Mouse (Mus musculus): ENCODE data around the gene AL732309.1. TPM values are rescaled to one million over a fixed set of nuclear protein-coding genes. Genes with fewer than 3 reads are reported as not detected.
A peak's percentile ranks its signal among the peaks of the same experiment; 100 is the strongest.

AL732309.1 gene
- polyA plus RNA-seq, 1 experiment = not detected

DNA sequence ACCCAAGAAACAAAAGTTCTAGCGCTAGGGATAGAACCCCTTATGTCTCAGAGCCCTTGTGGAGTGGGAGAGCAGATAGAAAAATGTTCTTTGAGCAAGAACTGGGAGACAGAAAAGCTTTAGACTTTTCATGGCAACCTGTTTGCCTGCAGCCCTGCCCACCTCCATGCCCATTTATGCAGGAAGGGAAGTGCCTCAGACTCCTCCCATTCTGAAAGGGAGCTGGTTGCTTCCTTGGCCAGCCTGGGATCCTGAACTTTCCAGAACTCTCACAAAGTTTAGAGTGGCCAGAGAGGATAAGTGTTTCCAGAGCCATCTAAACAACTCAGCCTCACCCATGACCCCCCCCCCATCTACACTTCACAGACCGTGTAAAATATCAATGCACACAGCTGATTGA, 49.5 kb downstream of the AL732309.1 start:
- peaks cover 16% of the 10 kb centered on the region for H3K36me3 ChIP-seq (ENCODE audit: control insufficient read depth, insufficient read depth, low read length, poor library complexity, severe bottlenecking)
- no peak for TF ChIP-seq EP300 (IDR thresholded peaks at IDR 0.05; ENCODE audit: insufficient read depth, low read depth, low read length)
- TF ChIP-seq CTCF (IDR thresholded peaks at IDR 0.05; ENCODE audit: low read depth, low read length) = no peak
- TF ChIP-seq POLR2A (IDR thresholded peaks at IDR 0.05; ENCODE audit: insufficient read depth, low read length) = no peak
- H3K9ac ChIP-seq (ENCODE audit: low read depth, poor library complexity, severe bottlenecking) = 0 out of 2 replicates have a peak overlapping the region, but pooled peaks have one; percentile 8
- H3K4me1 ChIP-seq (ENCODE audit: control insufficient read depth, insufficient read depth, low read length) = no peaks in the 10 kb centered on the region
- no peaks in the 10 kb centered on the region for H3K9me3 ChIP-seq (replicated peaks; ENCODE audit: control insufficient read depth, insufficient read depth, low read length, poor library complexity, severe bottlenecking)
- no peak overlapping the region for H3K4me3 ChIP-seq (ENCODE audit: low read depth, low read length)
- H3K27me3 ChIP-seq (ENCODE audit: control insufficient read depth, insufficient read depth, low read length, poor library complexity, severe bottlenecking) = no peaks in the 10 kb centered on the region
- H3K27ac ChIP-seq (ENCODE audit: insufficient read depth, low read length) = 0 out of 2 replicates have a peak overlapping the region, but pooled peaks have one; percentile 52

- Histone ChIP-seq H3K27me3 (ENCODE audit: control insufficient read depth, insufficient read depth, low read length, poor library complexity, severe bottlenecking) (no peaks in the 10 kb centered on the region), H3K9ac (ENCODE audit: low read depth, poor library complexity, severe bottlenecking) (peak within 1 kb of the TSS; percentile 8), H3K9me3 (replicated peaks; ENCODE audit: control insufficient read depth, insufficient read depth, low read length, poor library complexity, severe bottlenecking) (no peaks in the 10 kb centered on the region), H3K4me3 (ENCODE audit: low read depth, low read length) (peak within 1 kb of the TSS; percentile 55), H3K27ac (ENCODE audit: insufficient read depth, low read length) (peak within 1 kb of the TSS; percentile 68), H3K4me1 (ENCODE audit: control insufficient read depth, insufficient read depth, low read length) (no peaks in the 10 kb centered on the region), H3K36me3 (ENCODE audit: control insufficient read depth, insufficient read depth, low read length, poor library complexity, severe bottlenecking) (peaks cover 15% of the 10 kb centered on the region)
- TF ChIP-seq CTCF (IDR thresholded peaks at IDR 0.05; ENCODE audit: low read depth, low read length) (no peak), EP300 (IDR thresholded peaks at IDR 0.05; ENCODE audit: insufficient read depth, low read depth, low read length) (no peak), POLR2A (IDR thresholded peaks at IDR 0.05; ENCODE audit: insufficient read depth, low read length) (no peak)
These were observed 50.3 kb downstream of the AL732309.1 start, which contains the start of gene Tor4a for GRCm38 (mm10) chr2:25196172-25196954. TSS of gene Tor4a (minus strand) at chr2:25196886.

GRCm38 (mm10) chr2:25195211-25196156, 51.2 kb downstream of the AL732309.1 start:
- no peak for TF ChIP-seq CTCF (IDR thresholded peaks at IDR 0.05; ENCODE audit: low read depth, low read length)
- TF ChIP-seq EP300 (IDR thresholded peaks at IDR 0.05; ENCODE audit: insufficient read depth, low read depth, low read length) = no peak
- TF ChIP-seq POLR2A (IDR thresholded peaks at IDR 0.05; ENCODE audit: insufficient read depth, low read length) = no peak
- H3K9ac ChIP-seq (ENCODE audit: low read depth, poor library complexity, severe bottlenecking) = peak overlapping the region; percentile 8
- H3K36me3 ChIP-seq (ENCODE audit: control insufficient read depth, insufficient read depth, low read length, poor library complexity, severe bottlenecking) = peaks cover 9% of the 10 kb centered on the region; the same call in 1 of the 2 replicates
- H3K27me3 ChIP-seq (ENCODE audit: control insufficient read depth, insufficient read depth, low read length, poor library complexity, severe bottlenecking) = no peaks in the 10 kb centered on the region
- peak overlapping the region; percentile 55 for H3K4me3 ChIP-seq (ENCODE audit: low read depth, low read length)
- 0 out of 2 replicates have a peak overlapping the region, but pooled peaks have one; percentile 0 for H3K27ac ChIP-seq (ENCODE audit: insufficient read depth, low read length)
- H3K9me3 ChIP-seq (replicated peaks; ENCODE audit: control insufficient read depth, insufficient read depth, low read length, poor library complexity, severe bottlenecking) = no peaks in the 10 kb centered on the region
- H3K4me1 ChIP-seq (ENCODE audit: control insufficient read depth, insufficient read depth, low read length) = no peaks in the 10 kb centered on the region

Other genes with a start within 250 kb of the AL732309.1 start
- gene Nsmf, start 192.5 kb downstream of the AL732309.1 start, polyA plus RNA-seq (2011; ENCODE audit: insufficient read depth, insufficient read length, low read depth, missing spikeins) = 11.3 and 14.9 TPM in 2 replicates
- gene Entpd8, start 166.6 kb downstream of the AL732309.1 start, polyA plus RNA-seq (2011; ENCODE audit: insufficient read depth, insufficient read length, low read depth, missing spikeins) = not detected in 2 replicates
- gene Noxa1, start 151.7 kb downstream of the AL732309.1 start, polyA plus RNA-seq (2011; ENCODE audit: insufficient read depth, insufficient read length, low read depth, missing spikeins) = not detected in 2 replicates
- 9.8 and 10.2 TPM in 2 replicates for gene Nrarp, start 66.1 kb downstream of the AL732309.1 start, polyA plus RNA-seq (2011; ENCODE audit: insufficient read depth, insufficient read length, low read depth, missing spikeins)
- 4.5 and 6.9 TPM in 2 replicates for gene Tor4a, start 50.0 kb downstream of the AL732309.1 start, polyA plus RNA-seq (2011; ENCODE audit: insufficient read depth, insufficient read length, low read depth, missing spikeins)
- 36.1 and 41.0 TPM in 2 replicates for gene Nelfb, start 35.4 kb downstream of the AL732309.1 start, polyA plus RNA-seq (2011; ENCODE audit: insufficient read depth, insufficient read length, low read depth, missing spikeins)
- gene Stpg3, start 32.2 kb downstream of the AL732309.1 start, polyA plus RNA-seq (2011; ENCODE audit: insufficient read depth, insufficient read length, low read depth, missing spikeins) = not detected in 2 replicates
- gene Fam166a, start 28.1 kb downstream of the AL732309.1 start, polyA plus RNA-seq (2011; ENCODE audit: insufficient read depth, insufficient read length, low read depth, missing spikeins) = 1.8 TPM in 1 of 2 replicates, not detected in the other
- gene Tubb4b, start 22.2 kb downstream of the AL732309.1 start, polyA plus RNA-seq (2011; ENCODE audit: insufficient read depth, insufficient read length, low read depth, missing spikeins) = 605 and 629 TPM in 2 replicates
- 1.0 and 1.1 TPM in 2 replicates for gene Slc34a3, start 12.5 kb downstream of the AL732309.1 start, polyA plus RNA-seq (2011; ENCODE audit: insufficient read depth, insufficient read length, low read depth, missing spikeins)
- 0.55 TPM in 1 of 2 replicates, not detected in the other for gene Rnf224, start 10.1 kb downstream of the AL732309.1 start, polyA plus RNA-seq (2011; ENCODE audit: insufficient read depth, insufficient read length, low read depth, missing spikeins)
- gene Rnf208, start 4.6 kb downstream of the AL732309.1 start, polyA plus RNA-seq (2011; ENCODE audit: insufficient read depth, insufficient read length, low read depth, missing spikeins) = 7.3 and 11.3 TPM in 2 replicates
- not detected in 2 replicates for gene Cysrt1, start 4.4 kb downstream of the AL732309.1 start, polyA plus RNA-seq (2011; ENCODE audit: insufficient read depth, insufficient read length, low read depth, missing spikeins)
- 7.6 and 7.7 TPM in 2 replicates for gene Tmem203, start 8.6 kb upstream of the AL732309.1 start, polyA plus RNA-seq (2011; ENCODE audit: insufficient read depth, insufficient read length, low read depth, missing spikeins)
- 12.3 and 16.9 TPM in 2 replicates for gene Tprn, start 15.8 kb upstream of the AL732309.1 start, polyA plus RNA-seq (2011; ENCODE audit: insufficient read depth, insufficient read length, low read depth, missing spikeins)
- gene Ssna1, start 25.6 kb upstream of the AL732309.1 start, polyA plus RNA-seq (2011; ENCODE audit: insufficient read depth, insufficient read length, low read depth, missing spikeins) = 47.4 and 49.1 TPM in 2 replicates
- 72.4 and 76.0 TPM in 2 replicates for gene Anapc2, start 25.6 kb upstream of the AL732309.1 start, polyA plus RNA-seq (2011; ENCODE audit: insufficient read depth, insufficient read length, low read depth, missing spikeins)
- not detected in 2 replicates for gene Tmem210, start 41.3 kb upstream of the AL732309.1 start, polyA plus RNA-seq (2011; ENCODE audit: insufficient read depth, insufficient read length, low read depth, missing spikeins)
- gene Lrrc26, start 43.1 kb upstream of the AL732309.1 start, polyA plus RNA-seq (2011; ENCODE audit: insufficient read depth, insufficient read length, low read depth, missing spikeins) = not detected in 2 replicates
- 2.7 and 4.2 TPM in 2 replicates for gene Grin1, start 72.3 kb upstream of the AL732309.1 start, polyA plus RNA-seq (2011; ENCODE audit: insufficient read depth, insufficient read length, low read depth, missing spikeins)
- gene Man1b1, start 85.5 kb upstream of the AL732309.1 start, polyA plus RNA-seq (2011; ENCODE audit: insufficient read depth, insufficient read length, low read depth, missing spikeins) = 45.6 and 57.3 TPM in 2 replicates
- gene Dpp7, start 109.5 kb upstream of the AL732309.1 start, polyA plus RNA-seq (2011; ENCODE audit: insufficient read depth, insufficient read length, low read depth, missing spikeins) = 27.8 and 29.4 TPM in 2 replicates
- gene Uap1l1, start 118.8 kb upstream of the AL732309.1 start, polyA plus RNA-seq (2011; ENCODE audit: insufficient read depth, insufficient read length, low read depth, missing spikeins) = 49.8 and 51.1 TPM in 2 replicates
- gene Sapcd2, start 125.5 kb upstream of the AL732309.1 start, polyA plus RNA-seq (2011; ENCODE audit: insufficient read depth, insufficient read length, low read depth, missing spikeins) = 19.2 and 22.4 TPM in 2 replicates
- 4.2 and 5.6 TPM in 2 replicates for gene Entpd2, start 149.0 kb upstream of the AL732309.1 start, polyA plus RNA-seq (2011; ENCODE audit: insufficient read depth, insufficient read length, low read depth, missing spikeins)
- 29.7 and 40.9 TPM in 2 replicates for gene Npdc1, start 152.5 kb upstream of the AL732309.1 start, polyA plus RNA-seq (2011; ENCODE audit: insufficient read depth, insufficient read length, low read depth, missing spikeins)
- not detected in 2 replicates for gene Fut7, start 176.4 kb upstream of the AL732309.1 start, polyA plus RNA-seq (2011; ENCODE audit: insufficient read depth, insufficient read length, low read depth, missing spikeins)
- 14.0 and 14.2 TPM in 2 replicates for gene Abca2, start 181.8 kb upstream of the AL732309.1 start, polyA plus RNA-seq (2011; ENCODE audit: insufficient read depth, insufficient read length, low read depth, missing spikeins)
- gene Clic3, start 210.0 kb upstream of the AL732309.1 start, polyA plus RNA-seq (2011; ENCODE audit: insufficient read depth, insufficient read length, low read depth, missing spikeins) = not detected in 2 replicates
- gene Paxx, start 214.2 kb upstream of the AL732309.1 start, polyA plus RNA-seq (2011; ENCODE audit: insufficient read depth, insufficient read length, low read depth, missing spikeins) = 3.7 and 5.7 TPM in 2 replicates
- gene Ptgds, start 223.2 kb upstream of the AL732309.1 start, polyA plus RNA-seq (2011; ENCODE audit: insufficient read depth, insufficient read length, low read depth, missing spikeins) = 0.57 TPM in 1 of 2 replicates, not detected in the other
- not detected in 2 replicates for gene Lcn12, start 247.0 kb upstream of the AL732309.1 start, polyA plus RNA-seq (2011; ENCODE audit: insufficient read depth, insufficient read length, low read depth, missing spikeins)